Mouse (Mus musculus) midbrain, postnatal 0 days (tissue): ENCODE data around the gene Iah1. TPM values are rescaled to one million over a fixed set of nuclear protein-coding genes. Genes with fewer than 3 reads are reported as not detected.

Experiments
- ATAC-seq: fragments of 200-750 bp; cut with Nextera tagmentation; 2 replicates; pipeline ENCODE4 v1.8.0; 2017; ENCODE audit warnings: moderate number of reproducible peaks, mild to moderate bottlenecking, moderate TSS enrichment, moderate library complexity; ENCODE audit not compliant: low FRiP score
- DNase-seq: peaks from one replicate; pipeline ENCODE4 v3.0.0-alpha.2; 2015; ENCODE audit warnings: low spot score
- H3K27ac ChIP-seq: fragments of 300-500 bp; sonication (generic); 2 replicates; pipeline ENCODE4 v1.5.1; 2014; ENCODE audit warnings: low read depth, mild to moderate bottlenecking, low read length, mixed read lengths
- H3K27me3 ChIP-seq: fragments of 300-500 bp; sonication (generic); 2 replicates; pipeline ENCODE4 v1.6.1; 2014; ENCODE audit warnings: low read length, control low read depth, mixed read lengths; ENCODE audit not compliant: insufficient read depth
- H3K36me3 ChIP-seq: fragments of 300-500 bp; sonication (generic); 2 replicates; pipeline ENCODE4 v1.6.1; 2014; ENCODE audit warnings: low read length, control low read depth, mixed read lengths; ENCODE audit not compliant: insufficient read depth
- H3K4me1 ChIP-seq: fragments of 300-500 bp; sonication (generic); 2 replicates; pipeline ENCODE4 v1.6.1; 2014; ENCODE audit warnings: mild to moderate bottlenecking, control low read depth, antibody characterized with exemption, low read length, mixed read lengths; ENCODE audit not compliant: insufficient read depth
- H3K4me2 ChIP-seq: fragments of 300-500 bp; sonication (generic); 2 replicates; pipeline ENCODE4 v1.6.1; 2014; ENCODE audit warnings: low read depth, mild to moderate bottlenecking, low read length, mixed read lengths; ENCODE audit not compliant: poor library complexity, severe bottlenecking
- H3K4me3 ChIP-seq: fragments of 300-500 bp; sonication (generic); 2 replicates; pipeline ENCODE4 v1.5.1; 2014; ENCODE audit warnings: low read depth, mild to moderate bottlenecking, low read length, moderate library complexity
- H3K9ac ChIP-seq: fragments of 300-500 bp; sonication (generic); replicated peaks from 2 replicates; pipeline ENCODE4 v1.6.1; 2014; ENCODE audit warnings: mild to moderate bottlenecking, low read length, moderate library complexity, mixed read lengths; ENCODE audit not compliant: poor library complexity, severe bottlenecking
- H3K9me3 ChIP-seq: fragments of 300-500 bp; sonication (generic); 2 replicates; pipeline ENCODE4 v1.6.1; 2016; ENCODE audit warnings: low read length, control low read depth
- CTCF ChIP-seq: IDR thresholded peaks from 2 replicates; pipeline ENCODE4 v1.5.1; 2016; ENCODE audit warnings: antibody characterized with exemption, mild to moderate bottlenecking
- WGBS: fragments of 180-500 bp; shearing (Covaris S2); extraction: QIAGEN DNeasy Blood & Tissue Kit; methylation state at CpG from one replicate; pipeline ENCODE4 v1.1.7; 2014; 5-methylcytosine and 5-hydroxymethylcytosine counted together
- polyA plus RNA-seq: library from polyadenylated mRNA; unstranded; fragments of >200 nt; fragmentation: Nextera tagmentation; extraction: Ambion mirVana; gene quantifications from 2 replicates; pipeline ENCODE4 v1.2.1, GENCODE M21; 2015
- total RNA-seq: library from RNA; depleted of rRNA; stranded (reverse); fragments of >200 nt; gene quantifications from 2 replicates; pipeline ENCODE4 v1.2.3, GENCODE M21; 2014

Iah1 gene
- total and polyA plus RNA-seq, 2 experiments from 2014 or later: 19.8 to 22.2 TPM

DNA sequence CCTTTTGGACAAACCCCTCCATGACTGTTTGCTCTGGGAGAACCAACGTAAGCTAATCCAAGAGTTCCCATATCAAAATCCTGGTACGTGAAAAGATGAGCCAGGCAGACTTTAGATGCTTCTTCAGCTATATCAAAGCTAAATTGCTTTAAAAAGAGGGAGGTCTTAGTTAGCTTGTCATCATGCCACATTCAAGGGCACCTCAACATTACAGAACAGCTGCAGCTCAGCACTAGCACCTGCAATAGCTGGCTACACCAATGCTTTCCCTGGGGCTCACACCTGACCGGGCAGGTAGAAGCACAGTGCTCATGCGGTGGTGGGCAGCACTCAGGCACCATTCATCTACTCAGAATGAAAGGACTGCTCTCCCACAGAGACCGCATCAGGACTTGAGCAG is 24.5 kb downstream of the Iah1 start:
- ATAC-seq (no peak), DNase-seq (no peak)
- Histone ChIP-seq H3K36me3 (peaks cover 21% of the 10 kb centered on the region), H3K4me1 (no peaks in the 10 kb centered on the region), H3K4me3 (no peak overlapping the region), H3K27me3 (no peaks in the 10 kb centered on the region), H3K9ac (no peak overlapping the region), H3K27ac (no peak overlapping the region), H3K4me2 (no peak overlapping the region), H3K9me3 (no peaks in the 10 kb centered on the region)
- no peak for TF ChIP-seq CTCF
- 97% methylated on average over 5 of the region's 5 CpGs for WGBS

DNA sequence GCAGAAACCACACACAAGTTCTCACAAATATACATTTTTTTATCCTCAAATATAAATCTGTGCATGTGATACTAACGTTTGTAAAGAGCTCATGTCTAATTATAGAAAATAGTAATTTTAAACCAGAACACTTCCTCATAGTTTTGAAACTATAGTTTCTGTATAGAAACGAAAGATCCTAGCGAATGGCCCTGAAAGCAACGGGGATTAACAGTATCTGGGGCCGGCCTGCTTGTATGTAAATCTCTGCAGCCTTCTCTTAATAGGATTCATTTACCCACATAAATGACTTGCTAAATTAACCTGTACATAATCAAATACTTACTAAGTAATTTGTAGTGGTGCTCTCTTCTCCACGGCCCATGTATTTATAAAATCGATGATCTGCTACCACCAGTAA is 30.8 kb downstream of the Iah1 start:
- no peak for DNase-seq
- TF ChIP-seq CTCF: no peak
- Histone ChIP-seq H3K9me3 (no peaks in the 10 kb centered on the region), H3K4me3 (no peak overlapping the region), H3K27me3 (no peaks in the 10 kb centered on the region), H3K9ac (no peak overlapping the region), H3K27ac (no peak overlapping the region), H3K4me1 (no peaks in the 10 kb centered on the region), H3K36me3 (peaks cover 7% of the 10 kb centered on the region), H3K4me2 (no peak overlapping the region)
- WGBS: 79% methylated on average over 7 of the region's 7 CpGs
- no peak for ATAC-seq

DNA sequence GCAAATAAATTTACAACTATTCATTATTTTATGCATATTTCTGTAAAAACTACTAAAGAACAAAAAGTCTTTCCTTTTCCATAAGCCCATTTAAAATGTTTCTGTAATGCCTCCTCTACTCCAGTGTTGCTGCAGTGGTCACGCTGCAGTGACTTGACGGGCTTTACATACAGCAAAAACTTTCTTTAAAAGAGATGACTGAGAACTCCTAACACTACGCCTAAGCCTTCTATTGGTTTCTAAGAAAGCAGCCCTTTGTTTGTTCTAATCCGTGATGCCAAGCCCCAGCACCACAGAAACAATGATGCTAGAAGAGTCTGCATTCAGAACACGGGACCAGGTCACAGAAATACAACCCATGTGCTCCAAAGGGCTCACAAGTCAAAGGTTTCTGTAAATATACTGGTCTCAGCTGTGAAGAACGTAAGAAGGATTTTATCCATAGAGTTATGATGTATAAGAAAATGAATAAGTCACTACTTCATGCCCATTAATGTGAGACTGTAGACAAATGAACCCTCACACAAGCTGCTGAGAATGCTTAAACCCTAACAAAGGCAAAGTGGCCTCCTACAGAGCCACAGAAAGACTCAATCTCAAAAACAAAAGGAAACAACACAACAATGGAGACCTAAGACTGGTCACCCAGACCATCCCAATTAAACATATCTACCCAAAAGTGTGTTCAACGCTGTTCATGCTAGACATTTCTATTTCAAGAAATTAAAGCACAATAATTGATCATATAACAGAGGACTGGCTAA is 34.1 kb downstream of the Iah1 start:
- no peaks in the 10 kb centered on the region for H3K27me3 ChIP-seq
- no peak overlapping the region for H3K27ac ChIP-seq
- H3K4me2 ChIP-seq: no peak overlapping the region
- 18% methylated on average over 7 of the region's 7 CpGs for WGBS
- no peaks in the 10 kb centered on the region for H3K4me1 ChIP-seq
- TF ChIP-seq CTCF: no peak
- no peaks in the 10 kb centered on the region for H3K9me3 ChIP-seq
- no peak overlapping the region for H3K4me3 ChIP-seq
- no peak overlapping the region for H3K9ac ChIP-seq
- ATAC-seq: no peak
- DNase-seq: no peak
- peaks cover 19% of the 10 kb centered on the region for H3K36me3 ChIP-seq

DNA sequence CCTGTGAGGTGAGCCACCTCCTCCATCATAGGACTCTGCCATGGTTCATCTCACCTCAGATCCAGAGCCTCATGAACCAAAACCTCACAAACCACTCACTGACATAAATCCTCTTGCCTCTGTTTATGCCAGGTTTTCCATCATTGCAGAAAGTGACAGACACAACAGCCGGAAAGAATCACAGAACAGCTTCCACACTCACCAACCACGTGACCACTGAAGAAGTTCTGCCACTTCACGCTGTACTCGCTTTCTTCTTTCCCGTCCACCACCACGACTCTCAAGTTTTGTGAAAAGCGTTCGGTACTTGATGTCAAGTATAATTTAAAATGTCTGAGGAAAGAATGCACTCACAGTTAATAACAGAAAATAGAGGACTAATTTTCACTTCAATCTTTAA is 37.5 kb downstream of the Iah1 start:
- H3K4me3 ChIP-seq: no peak overlapping the region
- WGBS: 97% methylated on average over 8 of the region's 8 CpGs
- DNase-seq: no peak
- TF ChIP-seq CTCF: no peak
- no peaks in the 10 kb centered on the region for H3K27me3 ChIP-seq
- H3K4me2 ChIP-seq: no peak overlapping the region
- H3K27ac ChIP-seq: no peak overlapping the region
- H3K9me3 ChIP-seq: no peaks in the 10 kb centered on the region
- no peak overlapping the region for H3K9ac ChIP-seq
- no peaks in the 10 kb centered on the region for H3K4me1 ChIP-seq
- peaks cover 19% of the 10 kb centered on the region for H3K36me3 ChIP-seq
- no peak for ATAC-seq

DNA sequence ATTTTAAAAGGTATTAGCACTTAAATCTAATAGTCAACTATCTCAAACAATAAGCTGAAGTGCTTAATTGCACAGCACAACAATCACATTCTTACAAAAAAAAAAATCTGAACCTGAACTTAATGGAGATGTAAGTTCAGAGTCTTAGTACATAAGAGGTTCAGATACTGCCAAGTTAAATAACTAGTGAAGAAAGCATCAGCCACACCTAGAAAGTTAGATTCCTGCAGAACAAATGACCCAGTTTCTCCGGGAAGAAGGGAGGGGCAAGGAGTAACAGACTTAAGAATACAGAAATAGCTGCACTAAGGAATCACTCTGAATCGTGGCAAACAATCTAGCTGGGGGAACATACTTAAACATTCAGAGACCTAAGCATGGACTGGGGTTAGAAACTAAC is 46.5 kb downstream of the Iah1 start:
- Histone ChIP-seq H3K9me3 (no peaks in the 10 kb centered on the region), H3K9ac (no peak overlapping the region), H3K4me2 (no peak overlapping the region), H3K4me1 (no peaks in the 10 kb centered on the region), H3K27ac (no peak overlapping the region), H3K4me3 (no peak overlapping the region), H3K36me3 (no peaks in the 10 kb centered on the region), H3K27me3 (no peaks in the 10 kb centered on the region)
- WGBS: 79% methylated on average over 2 of the region's 2 CpGs
- DNase-seq: no peak
- no peak for TF ChIP-seq CTCF
- no peak for ATAC-seq

DNA sequence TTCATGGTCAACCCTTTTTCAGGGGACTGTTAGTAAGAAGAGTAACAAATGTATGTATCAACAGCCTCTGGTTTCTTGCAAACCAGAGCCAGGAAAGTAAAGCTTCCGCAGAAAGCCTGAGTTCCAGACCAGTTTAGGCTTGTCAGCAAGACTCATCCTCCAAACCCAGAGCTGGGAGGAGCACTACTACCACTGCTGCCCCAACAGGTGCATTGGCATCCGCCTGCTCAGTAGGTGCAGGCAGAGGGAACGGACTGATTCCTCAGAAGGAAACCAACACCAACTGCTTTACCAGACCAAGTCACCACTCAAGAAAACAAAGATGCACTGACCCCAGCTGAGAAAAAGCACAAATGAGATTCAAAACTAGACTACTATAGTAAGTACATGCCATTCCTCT is 47.0 kb downstream of the Iah1 start:
- H3K4me1 ChIP-seq: no peaks in the 10 kb centered on the region
- no peaks in the 10 kb centered on the region for H3K9me3 ChIP-seq
- H3K27ac ChIP-seq: no peak overlapping the region
- no peaks in the 10 kb centered on the region for H3K27me3 ChIP-seq
- H3K4me3 ChIP-seq: no peak overlapping the region
- 86% methylated on average over 3 of the region's 3 CpGs for WGBS
- H3K4me2 ChIP-seq: no peak overlapping the region
- no peaks in the 10 kb centered on the region for H3K36me3 ChIP-seq
- TF ChIP-seq CTCF: no peak
- no peak overlapping the region for H3K9ac ChIP-seq
- no peak for ATAC-seq
- DNase-seq: no peak
